Mouse (Mus musculus) ES-Bruce4 (cell line): ENCODE results near the gene Itga2. TPM values are rescaled to one million over a fixed set of nuclear protein-coding genes. Genes with fewer than 3 reads are reported as not detected.

Experiments used
- H3K27ac ChIP-seq: 2 replicates; pipeline ENCODE4 v1.5.1; 2012; ENCODE audit warnings: low read length, inconsistent platforms; ENCODE audit not compliant: insufficient read depth
- H3K27me3 ChIP-seq: 2 replicates; pipeline ENCODE4 v1.6.1; 2012; ENCODE audit warnings: mild to moderate bottlenecking, low read length, inconsistent platforms; ENCODE audit not compliant: control insufficient read depth, poor library complexity, insufficient read depth, severe bottlenecking
- H3K36me3 ChIP-seq: 2 replicates; pipeline ENCODE4 v1.6.1; 2012; ENCODE audit warnings: inconsistent platforms, mild to moderate bottlenecking, low read length, moderate library complexity; ENCODE audit not compliant: control insufficient read depth, poor library complexity, insufficient read depth, severe bottlenecking
- H3K4me1 ChIP-seq: one replicate; pipeline ENCODE4 v1.8.1; 2011; ENCODE audit warnings: low read length; ENCODE audit not compliant: control insufficient read depth, insufficient read depth
- H3K4me3 ChIP-seq: 2 replicates; pipeline ENCODE4 v1.5.1; 2011; ENCODE audit warnings: low read depth, mild to moderate bottlenecking, low read length
- H3K9ac ChIP-seq: 2 replicates; pipeline ENCODE4 v1.6.1; 2012; ENCODE audit warnings: low read depth, mild to moderate bottlenecking, inconsistent platforms; ENCODE audit not compliant: poor library complexity, severe bottlenecking
- H3K9me3 ChIP-seq: replicated peaks from 2 replicates; pipeline ENCODE4 v1.6.1; 2012; ENCODE audit warnings: mild to moderate bottlenecking, low read length, inconsistent platforms; ENCODE audit not compliant: control insufficient read depth, poor library complexity, insufficient read depth, severe bottlenecking
- CTCF ChIP-seq: IDR thresholded peaks from one replicate; pipeline ENCODE4 v1.8.1; 2011; ENCODE audit warnings: low read depth, low read length
- EP300 ChIP-seq: IDR thresholded peaks from 2 replicates; pipeline ENCODE4 v1.6.1; 2011; ENCODE audit warnings: low read depth, low read length; ENCODE audit not compliant: insufficient read depth
- POLR2A ChIP-seq: IDR thresholded peaks from one replicate; pipeline ENCODE4 v1.8.1; 2011; ENCODE audit warnings: low read length; ENCODE audit not compliant: insufficient read depth
- polyA plus RNA-seq: library from polyadenylated mRNA; stranded (reverse); fragments of >200 nt; gene quantifications from 2 replicates; pipeline ENCODE4 v1.2.4, GENCODE M21; 2011; ENCODE audit warnings: low read depth; ENCODE audit not compliant: missing spikeins, insufficient read depth, insufficient read length

Itga2 gene
- polyA plus RNA-seq, 1 experiment = 0.16 TPM

GRCm38 (mm10) chr13:114809624-114810210, 122.2 kb downstream of the Itga2 start:
- TF ChIP-seq EP300 = no peak
- TF ChIP-seq CTCF = no peak
- no peak for TF ChIP-seq POLR2A
- Histone ChIP-seq H3K36me3 (no peaks in the 10 kb centered on the region), H3K4me3 (no peak overlapping the region), H3K4me1 (no peaks in the 10 kb centered on the region), H3K27ac (no peak overlapping the region), H3K9me3 (no peaks in the 10 kb centered on the region; the same call in 1 of the 2 replicates), H3K27me3 (no peaks in the 10 kb centered on the region), H3K9ac (no peak overlapping the region)

- no peak overlapping the region for H3K9ac ChIP-seq
- no peaks in the 10 kb centered on the region for H3K36me3 ChIP-seq
- no peaks in the 10 kb centered on the region for H3K9me3 ChIP-seq
- H3K4me1 ChIP-seq = no peaks in the 10 kb centered on the region
- no peak overlapping the region for H3K4me3 ChIP-seq
- TF ChIP-seq CTCF (no peak), POLR2A (no peak), EP300 (no peak)
- H3K27ac ChIP-seq = no peak overlapping the region
- no peaks in the 10 kb centered on the region for H3K27me3 ChIP-seq
These were observed 128.9 kb downstream of the Itga2 start for GRCm38 (mm10) chr13:114802971-114803370.

- TF ChIP-seq EP300 (no peak), CTCF (no peak), POLR2A (no peak)
- Histone ChIP-seq H3K4me1 (no peaks in the 10 kb centered on the region), H3K9ac (no peak overlapping the region), H3K4me3 (no peak overlapping the region), H3K27me3 (no peaks in the 10 kb centered on the region), H3K27ac (no peak overlapping the region), H3K36me3 (no peaks in the 10 kb centered on the region), H3K9me3 (no peaks in the 10 kb centered on the region)
These were observed 130.0 kb downstream of the Itga2 start for GRCm38 (mm10) chr13:114801857-114802256.

- H3K36me3 ChIP-seq = no peaks in the 10 kb centered on the region
- no peak overlapping the region for H3K9ac ChIP-seq
- no peak overlapping the region for H3K27ac ChIP-seq
- no peak overlapping the region for H3K4me3 ChIP-seq
- no peak for TF ChIP-seq POLR2A
- TF ChIP-seq EP300 = no peak
- no peak for TF ChIP-seq CTCF
- H3K4me1 ChIP-seq = no peaks in the 10 kb centered on the region
- H3K9me3 ChIP-seq = no peaks in the 10 kb centered on the region
- H3K27me3 ChIP-seq = no peaks in the 10 kb centered on the region
These were observed 138.5 kb downstream of the Itga2 start for GRCm38 (mm10) chr13:114793250-114794030.

GRCm38 (mm10) chr13:114791511-114791910, 140.4 kb downstream of the Itga2 start:
- no peak overlapping the region for H3K9ac ChIP-seq
- no peaks in the 10 kb centered on the region for H3K36me3 ChIP-seq
- H3K27ac ChIP-seq = no peak overlapping the region
- no peaks in the 10 kb centered on the region for H3K9me3 ChIP-seq
- no peak overlapping the region for H3K4me3 ChIP-seq
- H3K4me1 ChIP-seq = no peaks in the 10 kb centered on the region
- H3K27me3 ChIP-seq = no peaks in the 10 kb centered on the region
- TF ChIP-seq POLR2A (no peak), CTCF (no peak), EP300 (no peak)

Other genes starting within 250 kb of the Itga2 start
- gene Mocs2, start 113.9 kb downstream of the Itga2 start, polyA plus RNA-seq = 24.7 and 27.8 TPM in 2 replicates
- 26.3 and 26.7 TPM in 2 replicates for gene Pelo, start 158.1 kb upstream of the Itga2 start, polyA plus RNA-seq
- gene Gm49395, start 169.8 kb upstream of the Itga2 start, polyA plus RNA-seq = 7.0 TPM in 1 of 2 replicates, not detected in the other
- 5.0 and 5.2 TPM in 2 replicates for gene Itga1, start 169.9 kb upstream of the Itga2 start, polyA plus RNA-seq